Mouse (Mus musculus) kidney, adult 18-20 months (tissue): ENCODE measurements around the gene Mmp24.
"Not testable (repeated sequence)": the region's sequence is repeated elsewhere in the genome, so short reads cannot be mapped to it uniquely, and the experiment has no call there.

Source experiments
- DNase-seq: peaks from one replicate; pipeline ENCODE4 v3.0.0; 2021

The Mmp24 gene

GRCm38 (mm10) chr2:155817301-155818245 is 42.4 kb downstream of the Mmp24 start:
- no peak for DNase-seq

- DNase-seq = peak; percentile 96
These were observed 43.7 kb downstream of the Mmp24 start for GRCm38 (mm10) chr2:155818596-155819391.

GRCm38 (mm10) chr2:155819392-155819448 is 44.1 kb downstream of the Mmp24 start, which contains the start of gene BC029722:
TSS of gene BC029722 (minus strand) at chr2:155819426.
- no peak for DNase-seq

- peak; percentile 51 for DNase-seq
These were observed 44.5 kb downstream of the Mmp24 start for GRCm38 (mm10) chr2:155819449-155820251.

- no peak for DNase-seq
These were observed 45.6 kb downstream of the Mmp24 start for GRCm38 (mm10) chr2:155820779-155821178.

- no peak for DNase-seq
These were observed 48.6 kb downstream of the Mmp24 start for GRCm38 (mm10) chr2:155823722-155824121.

GRCm38 (mm10) chr2:155825904-155826629 is 50.9 kb downstream of the Mmp24 start:
- peak; percentile 18 for DNase-seq

GRCm38 (mm10) chr2:155826630-155827424 is 51.7 kb downstream of the Mmp24 start, which contains the start of gene Eif6:
TSS of gene Eif6 (minus strand) at chr2:155826925.
- peak; percentile 90 for DNase-seq

- no peak for DNase-seq
These were observed 55.7 kb downstream of the Mmp24 start for GRCm38 (mm10) chr2:155830841-155831240.

- no peak for DNase-seq
These were observed 56.2 kb downstream of the Mmp24 start for GRCm38 (mm10) chr2:155831302-155831701.

- not testable (repeated sequence) for DNase-seq
These were observed 56.9 kb downstream of the Mmp24 start for GRCm38 (mm10) chr2:155832087-155832486.

- no peak for DNase-seq
These were observed 59.6 kb downstream of the Mmp24 start, which contains the start of gene Fam83c for GRCm38 (mm10) chr2:155834732-155835131. TSS of gene Fam83c (minus strand) at chr2:155834854.

GRCm38 (mm10) chr2:155837961-155838360 is 62.8 kb downstream of the Mmp24 start:
- DNase-seq = no peak

- DNase-seq = no peak
These were observed 63.8 kb downstream of the Mmp24 start for GRCm38 (mm10) chr2:155838961-155839360.

GRCm38 (mm10) chr2:155846930-155847329 is 71.8 kb downstream of the Mmp24 start:
- DNase-seq = no peak

- DNase-seq = peak; percentile 82
These were observed 73.1 kb downstream of the Mmp24 start for GRCm38 (mm10) chr2:155848291-155848690.

GRCm38 (mm10) chr2:155849464-155849863 is 74.3 kb downstream of the Mmp24 start:
- DNase-seq = no peak

GRCm38 (mm10) chr2:155850120-155850519 is 75.0 kb downstream of the Mmp24 start:
- no peak for DNase-seq

GRCm38 (mm10) chr2:155852536-155852935 is 77.4 kb downstream of the Mmp24 start:
- no peak for DNase-seq

- peak; percentile 47 for DNase-seq
These were observed 85.0 kb downstream of the Mmp24 start for GRCm38 (mm10) chr2:155860102-155860501.

GRCm38 (mm10) chr2:155861581-155861980 is 86.4 kb downstream of the Mmp24 start:
- DNase-seq = no peak
